Mouse (Mus musculus): ENCODE results near the gene Krtap9-5. TPM values are rescaled to one million over a fixed set of nuclear protein-coding genes. Genes with fewer than 3 reads are reported as not detected.

Krtap9-5 gene
- total RNA-seq (2021): not detected in 2 replicates
- long read RNA-seq: 0 reads

GRCm38 (mm10) chr11:99948175-99948574 is at the start of gene Krtap9-5:
Gene Krtap9-5 (plus strand): TSS chr11:99948475.
- no peak for DNase-seq

GRCm38 (mm10) chr11:99907620-99908019 is 40.7 kb upstream of the Krtap9-5 start, which contains the start of gene Krtap31-1:
Gene Krtap31-1 (plus strand): TSS chr11:99907920.
- DNase-seq: no peak

GRCm38 (mm10) chr11:99914451-99914850 is 33.8 kb upstream of the Krtap9-5 start, which contains the start of gene Gm11565:
Gene Gm11565 (plus strand): TSS chr11:99914751.
- no peak for DNase-seq

- no peak for DNase-seq
These were observed 12.3 kb upstream of the Krtap9-5 start, which contains the start of gene Krtap31-2 for GRCm38 (mm10) chr11:99935991-99936390. Gene Krtap31-2 (plus strand): TSS chr11:99936291.

GRCm38 (mm10) chr11:99937751-99938264 is 10.5 kb upstream of the Krtap9-5 start:
- no peak for DNase-seq

GRCm38 (mm10) chr11:99964213-99964612 is 15.9 kb downstream of the Krtap9-5 start:
- DNase-seq: no peak

- DNase-seq: no peak
These were observed 17.7 kb downstream of the Krtap9-5 start for GRCm38 (mm10) chr11:99965961-99966360.

GRCm38 (mm10) chr11:99978953-99979352 is 30.7 kb downstream of the Krtap9-5 start, which contains the start of gene Krtap29-1:
Gene Krtap29-1 (minus strand): TSS chr11:99979053.
- DNase-seq: no peak

- no peak for DNase-seq
These were observed 34.5 kb downstream of the Krtap9-5 start for GRCm38 (mm10) chr11:99982731-99983130.

GRCm38 (mm10) chr11:99983442-99983841 is 35.2 kb downstream of the Krtap9-5 start:
- no peak for DNase-seq

- DNase-seq: peak; percentile 3
These were observed 37.2 kb downstream of the Krtap9-5 start for GRCm38 (mm10) chr11:99985291-99986092.

- no peak for DNase-seq
These were observed 37.9 kb downstream of the Krtap9-5 start, which contains the start of gene Krtap16-1 for GRCm38 (mm10) chr11:99986180-99986647. Gene Krtap16-1 (minus strand): TSS chr11:99986597.

- DNase-seq: no peak
These were observed 40.3 kb downstream of the Krtap9-5 start for GRCm38 (mm10) chr11:99988530-99988929.

GRCm38 (mm10) chr11:99989881-99990405 is 41.7 kb downstream of the Krtap9-5 start:
- DNase-seq: peak; percentile 15

GRCm38 (mm10) chr11:99990571-99990970 is 42.3 kb downstream of the Krtap9-5 start:
- no peak for DNase-seq

- DNase-seq: no peak
These were observed 45.5 kb downstream of the Krtap9-5 start, which contains the start of gene Krtap17-1 for GRCm38 (mm10) chr11:99993620-99994383. Gene Krtap17-1 (minus strand): TSS chr11:99993994.

GRCm38 (mm10) chr11:99994384-99994661 is 46.0 kb downstream of the Krtap9-5 start:
- no peak for DNase-seq

- no peak for DNase-seq
These were observed 50.8 kb downstream of the Krtap9-5 start for GRCm38 (mm10) chr11:99999091-99999490.
